Comparison of ENCODE assay signal across 14 mouse cellular contexts in genomic region chr2:29771611-29772461, GRCm38 (mm10). TPM values are rescaled to one million over a fixed set of nuclear protein-coding genes. Genes with fewer than 3 reads are reported as not detected.
DNase-seq lines count a peak whose midpoint lies in the region; ATAC-seq lines count a peak whose summit lies in the region.
"Had no signal": no experiment of that assay in that cellular context is flagged by ENCODE, and none has a peak within 500 bp of the region (broad histone marks: within the 10 kb centered on the region; RNA-seq: fewer than 3 reads in every experiment).

No protein-coding gene starts in this region.

- ATAC-seq in megakaryocyte, adult 5-6 weeks (ENCODE audit: poor library complexity, severe bottlenecking), result peak; percentile 88
- ATAC-seq in frontal cortex, adult (ENCODE audit: low TSS enrichment), result no peak

- peak; percentile 91 for DNase-seq in 416B (ENCODE audit: low read depth)
- DNase-seq in NIH3T3 (ENCODE audit: low read depth), result peak; percentile 81
- DNase-seq in c-Kit-positive CD71-negative TER-119-negative erythroid progenitor cells, embryonic 14.5 days (ENCODE audit: low read depth), result peak; percentile 30
- DNase-seq in natural killer cell, adult 2 months (ENCODE audit: low spot score in 2 of 2), result no peak
- DNase-seq in right cerebral cortex, postnatal 25 days, result no peak
- DNase-seq in layer of hippocampus, postnatal 36 days, result no peak
- DNase-seq: gastrocnemius, postnatal 25 days; heart, postnatal 4 days; liver, embryonic 13.5 days; thymus, adult 18-20 months had no signal

RNA-seq across cellular contexts. Expression of gene Gm13547, which starts 12.7 kb away (rescaled TPM):
- 0.39 TPM in 1 of 2 replicates, not detected in the other for total RNA-seq in megakaryocyte, adult 5-6 weeks (2015)
- total RNA-seq in megakaryocyte, adult 5-6 weeks (2017), result not detected in 2 replicates
- not detected for total RNA-seq in layer of hippocampus, postnatal 36 days (2021)
- total RNA-seq: gastrocnemius, postnatal 25 days; heart, postnatal 4 days; layer of hippocampus, postnatal 14 days had no signal

RNA-seq across cellular contexts. Expression of gene Coq4, which starts 15.5 kb away (rescaled TPM):
- 3.5 and 4.6 TPM in 2 replicates for total RNA-seq in megakaryocyte, adult 5-6 weeks (2015)
- 1.5 and 2.9 TPM in 2 replicates for total RNA-seq in megakaryocyte, adult 5-6 weeks (2017)
- 10 to 100 TPM; 23.3 to 28.9 TPM for total RNA-seq in layer of hippocampus, postnatal 36 days (2021)

RNA-seq across cellular contexts. Expression of gene Trub2, which starts 16.5 kb away (rescaled TPM):
- total RNA-seq in megakaryocyte, adult 5-6 weeks (2015), result 13.7 and 16.1 TPM in 2 replicates
- 21.3 and 33.2 TPM in 2 replicates for total RNA-seq in megakaryocyte, adult 5-6 weeks (2017)
- 10 to 100 TPM; 39.9 to 46.6 TPM for total RNA-seq in layer of hippocampus, postnatal 36 days (2021)

RNA-seq across cellular contexts. Expression of gene Gm13420, which starts 20.4 kb away (rescaled TPM):
- not detected in 2 replicates for total RNA-seq in megakaryocyte, adult 5-6 weeks (2015)
- total RNA-seq in megakaryocyte, adult 5-6 weeks (2017), result not detected in 2 replicates
- total RNA-seq in layer of hippocampus, postnatal 36 days (2021), result under 1 TPM; 0.58 to 0.75 TPM
- total RNA-seq: G1E; gastrocnemius, postnatal 25 days; heart, postnatal 4 days had no signal

RNA-seq across cellular contexts. Expression of gene Slc27a4, which starts 30.6 kb away (rescaled TPM):
- 14.1 and 17.7 TPM in 2 replicates for total RNA-seq in megakaryocyte, adult 5-6 weeks (2015)
- 17.4 and 18.0 TPM in 2 replicates for total RNA-seq in megakaryocyte, adult 5-6 weeks (2017)
- 10 to 100 TPM; 69.6 to 70.5 TPM for total RNA-seq in layer of hippocampus, postnatal 36 days (2021)

Comparison
In these comparisons a context has a peak if more than half of its experiments do, and no peak if none do; other contexts are left out.
1. DNase-seq: peak in 416B (single experiment), NIH3T3 (single experiment) and c-Kit-positive CD71-negative TER-119-negative erythroid progenitor cells, embryonic 14.5 days (single experiment); none in natural killer cell, adult 2 months (0 of 2), right cerebral cortex, postnatal 25 days (single experiment) and layer of hippocampus, postnatal 36 days (0 of 2).
2. RNA of gene Coq4, which starts 15.5 kb away (total RNA-seq): 23.3 to 28.9 TPM in layer of hippocampus, postnatal 36 days; 1.5 to 4.6 TPM in megakaryocyte, adult 5-6 weeks; every median in the first group is over 4 times any median in the second.